Mouse (Mus musculus) G1E (cell line): ENCODE measurements around the gene Klhl9.

Source experiments
- CTCF ChIP-seq: IDR thresholded peaks from 2 replicates; pipeline ENCODE4 v1.5.1; 2012; ENCODE audit warnings: low read depth, low read length, inconsistent platforms, mixed read lengths
- GATA1 ChIP-seq: IDR thresholded peaks from 2 replicates; pipeline ENCODE4 v1.6.1; 2012; ENCODE audit warnings: borderline replicate concordance, low read length, inconsistent platforms, mixed read lengths
- TAL1 ChIP-seq: conservative IDR thresholded peaks from 2 replicates; pipeline ENCODE4 v1.6.1; 2012; ENCODE audit warnings: low read depth, low read length, inconsistent platforms, mixed read lengths

GRCm38 (mm10) chr4:88691259-88691658 lies 31.0 kb downstream of the Klhl9 start, which contains the start of gene Ifnab:
- TF ChIP-seq CTCF (no peak), GATA1 (no peak), TAL1 (no peak)
